Mouse (Mus musculus): ENCODE data around the gene Bahcc1. TPM values are rescaled to one million over a fixed set of nuclear protein-coding genes. Genes with fewer than 3 reads are reported as not detected.

Gene Bahcc1
- total and polyA plus RNA-seq, 2 experiments from 2014 or later = 3.5 to 13.1 TPM

GRCm38 (mm10) chr11:120280281-120280773, 47.6 kb downstream of the Bahcc1 start:
- no peak overlapping the region for H3K27ac ChIP-seq (ENCODE audit: low read depth)
- peaks cover 23% of the 10 kb centered on the region for H3K4me1 ChIP-seq (ENCODE audit: control insufficient read depth, insufficient read depth)
- DNase-seq (ENCODE audit: low spot score) (no peak), ATAC-seq (ENCODE audit: insufficient read depth, low read depth) (no peak)
- H3K9me3 ChIP-seq (replicated peaks; ENCODE audit: control insufficient read depth, low read length) = no peaks in the 10 kb centered on the region
- peak overlapping the region; percentile 13; the same call in 1 of the 2 replicates for H3K9ac ChIP-seq (replicated peaks; ENCODE audit: low read depth, low read length)
- H3K4me2 ChIP-seq (ENCODE audit: low read depth, low read length) = no peak overlapping the region
- TF ChIP-seq EP300 (IDR thresholded peaks at IDR 0.05; ENCODE audit: low read depth) (no peak), CTCF (IDR thresholded peaks at IDR 0.05; ENCODE audit: low read depth) (peak; percentile 35; the same call in 1 of the 2 replicates)
- H3K27me3 ChIP-seq (ENCODE audit: control insufficient read depth, insufficient read depth, low read length) = no peaks in the 10 kb centered on the region
- 88% methylated on average over 25 of the region's 25 CpGs for WGBS
- peaks cover 45% of the 10 kb centered on the region for H3K36me3 ChIP-seq (replicated peaks; ENCODE audit: control insufficient read depth, insufficient read depth, low read length)
- no peak overlapping the region for H3K4me3 ChIP-seq (ENCODE audit: low read depth, low read length)

DNA sequence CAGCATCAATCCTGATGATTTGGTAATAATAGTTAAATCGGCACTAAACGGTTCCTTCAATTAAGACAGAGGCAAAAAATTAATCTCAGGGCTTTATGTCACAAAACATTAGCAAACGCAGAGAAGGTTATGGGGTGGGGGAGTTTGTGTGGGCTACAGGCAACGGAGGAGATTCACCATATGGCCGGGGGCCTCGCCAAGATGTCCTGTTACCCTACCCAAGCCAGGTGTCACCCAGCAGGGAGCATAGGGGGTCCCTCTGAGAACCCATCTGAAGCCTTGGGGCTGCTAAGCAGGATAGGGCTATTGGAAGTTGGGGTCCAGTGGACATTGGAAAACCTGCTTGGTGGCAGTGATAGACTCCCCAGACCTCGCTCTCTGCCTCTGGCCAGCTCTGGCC, 48.0 kb downstream of the Bahcc1 start:
- Histone ChIP-seq H3K4me1 (ENCODE audit: control insufficient read depth, insufficient read depth) (peaks cover 23% of the 10 kb centered on the region), H3K27me3 (ENCODE audit: control insufficient read depth, insufficient read depth, low read length) (no peaks in the 10 kb centered on the region), H3K36me3 (replicated peaks; ENCODE audit: control insufficient read depth, insufficient read depth, low read length) (peaks cover 44% of the 10 kb centered on the region), H3K4me3 (ENCODE audit: low read depth, low read length) (no peak overlapping the region), H3K9ac (replicated peaks; ENCODE audit: low read depth, low read length) (no peak overlapping the region), H3K9me3 (replicated peaks; ENCODE audit: control insufficient read depth, low read length) (no peaks in the 10 kb centered on the region), H3K27ac (ENCODE audit: low read depth) (peak overlapping the region; percentile 39), H3K4me2 (ENCODE audit: low read depth, low read length) (no peak overlapping the region)
- WGBS = 88% methylated on average over 7 of the region's 7 CpGs
- DNase-seq (ENCODE audit: low spot score) (no peak), ATAC-seq (ENCODE audit: insufficient read depth, low read depth) (no peak)
- TF ChIP-seq CTCF (IDR thresholded peaks at IDR 0.05; ENCODE audit: low read depth) (no peak), EP300 (IDR thresholded peaks at IDR 0.05; ENCODE audit: low read depth) (no peak)

GRCm38 (mm10) chr11:120281197-120281596, 48.5 kb downstream of the Bahcc1 start:
- TF ChIP-seq EP300 (IDR thresholded peaks at IDR 0.05; ENCODE audit: low read depth) (no peak), CTCF (IDR thresholded peaks at IDR 0.05; ENCODE audit: low read depth) (no peak)
- H3K27me3 ChIP-seq (ENCODE audit: control insufficient read depth, insufficient read depth, low read length) = no peaks in the 10 kb centered on the region
- H3K4me3 ChIP-seq (ENCODE audit: low read depth, low read length) = no peak overlapping the region
- ATAC-seq (ENCODE audit: insufficient read depth, low read depth) (peak; percentile 26), DNase-seq (ENCODE audit: low spot score) (peak; percentile 57)
- no peak overlapping the region for H3K4me2 ChIP-seq (ENCODE audit: low read depth, low read length)
- H3K27ac ChIP-seq (ENCODE audit: low read depth) = peak overlapping the region; percentile 39
- H3K9me3 ChIP-seq (replicated peaks; ENCODE audit: control insufficient read depth, low read length) = no peaks in the 10 kb centered on the region
- WGBS = 58% methylated on average over 3 of the region's 3 CpGs
- H3K36me3 ChIP-seq (replicated peaks; ENCODE audit: control insufficient read depth, insufficient read depth, low read length) = peaks cover 40% of the 10 kb centered on the region
- H3K9ac ChIP-seq (replicated peaks; ENCODE audit: low read depth, low read length) = no peak overlapping the region
- H3K4me1 ChIP-seq (ENCODE audit: control insufficient read depth, insufficient read depth) = peaks cover 23% of the 10 kb centered on the region

DNA sequence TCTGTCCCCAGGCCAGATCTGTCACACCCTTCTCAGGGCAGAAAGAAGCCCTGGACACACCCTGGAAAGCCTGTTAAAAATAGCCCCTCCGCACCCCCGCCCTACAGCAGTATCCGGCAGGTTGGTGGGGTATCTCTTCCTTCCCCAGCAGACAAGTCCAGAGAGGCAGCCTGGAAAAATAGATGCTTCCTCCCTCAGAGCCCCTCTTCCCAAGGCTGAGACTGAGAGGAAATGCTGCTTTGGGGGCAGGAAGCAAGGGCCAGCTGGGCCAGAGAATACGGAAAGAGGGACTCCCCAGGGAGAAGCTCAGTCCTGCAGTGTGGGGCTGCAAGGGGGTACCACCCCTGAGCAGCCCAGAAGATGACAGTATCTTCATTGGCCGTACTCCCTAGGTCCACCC, 50.8 kb downstream of the Bahcc1 start:
- Histone ChIP-seq H3K4me1 (ENCODE audit: control insufficient read depth, insufficient read depth) (peaks cover 23% of the 10 kb centered on the region), H3K27me3 (ENCODE audit: control insufficient read depth, insufficient read depth, low read length) (no peaks in the 10 kb centered on the region), H3K9ac (replicated peaks; ENCODE audit: low read depth, low read length) (no peak overlapping the region), H3K4me2 (ENCODE audit: low read depth, low read length) (no peak overlapping the region), H3K36me3 (replicated peaks; ENCODE audit: control insufficient read depth, insufficient read depth, low read length) (peaks cover 33% of the 10 kb centered on the region), H3K4me3 (ENCODE audit: low read depth, low read length) (no peak overlapping the region), H3K27ac (ENCODE audit: low read depth) (peak overlapping the region; percentile 58), H3K9me3 (replicated peaks; ENCODE audit: control insufficient read depth, low read length) (no peaks in the 10 kb centered on the region)
- peak; percentile 73 for DNase-seq (ENCODE audit: low spot score)
- peak; percentile 49; the same call in 1 of the 2 replicates for ATAC-seq (ENCODE audit: insufficient read depth, low read depth)
- TF ChIP-seq EP300 (IDR thresholded peaks at IDR 0.05; ENCODE audit: low read depth) (peak; percentile 93), CTCF (IDR thresholded peaks at IDR 0.05; ENCODE audit: low read depth) (no peak)
- WGBS = 35% methylated on average over 5 of the region's 5 CpGs

- Histone ChIP-seq H3K4me3 (ENCODE audit: low read depth, low read length) (no peak overlapping the region), H3K9me3 (replicated peaks; ENCODE audit: control insufficient read depth, low read length) (no peaks in the 10 kb centered on the region), H3K27me3 (ENCODE audit: control insufficient read depth, insufficient read depth, low read length) (no peaks in the 10 kb centered on the region), H3K27ac (ENCODE audit: low read depth) (no peak overlapping the region), H3K9ac (replicated peaks; ENCODE audit: low read depth, low read length) (no peak overlapping the region), H3K36me3 (replicated peaks; ENCODE audit: control insufficient read depth, insufficient read depth, low read length) (peaks cover 43% of the 10 kb centered on the region), H3K4me2 (ENCODE audit: low read depth, low read length) (no peak overlapping the region), H3K4me1 (ENCODE audit: control insufficient read depth, insufficient read depth) (peaks cover 5% of the 10 kb centered on the region; the same call in 1 of the 2 replicates)
- 94% methylated on average over 17 of the region's 17 CpGs for WGBS
- TF ChIP-seq CTCF (IDR thresholded peaks at IDR 0.05; ENCODE audit: low read depth) = no peak
- no peak for TF ChIP-seq EP300 (IDR thresholded peaks at IDR 0.05; ENCODE audit: low read depth)
- DNase-seq (ENCODE audit: low spot score) = no peak
- ATAC-seq (ENCODE audit: insufficient read depth, low read depth) = no peak
Observed at GRCm38 (mm10) chr11:120289644-120290043, 56.9 kb downstream of the Bahcc1 start.

DNA sequence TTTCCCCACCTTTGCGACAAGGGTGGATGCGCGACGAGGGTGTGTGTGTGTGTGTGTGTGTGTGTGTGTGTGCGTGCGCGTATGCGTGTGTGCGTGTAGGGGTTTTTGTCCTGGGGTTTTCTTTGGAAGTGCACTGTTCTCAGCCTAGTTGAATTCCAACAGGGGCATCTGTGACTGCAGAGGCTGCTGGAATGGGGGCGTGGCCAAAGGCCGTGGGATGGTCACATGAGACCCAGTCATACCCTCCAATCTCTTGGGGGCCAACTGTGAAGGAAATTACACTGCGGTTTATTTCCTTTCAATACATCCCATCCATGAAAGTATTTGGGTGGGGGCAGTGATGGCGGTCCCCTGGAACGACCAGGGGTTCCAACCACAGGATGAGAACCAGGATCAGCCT, 57.5 kb downstream of the Bahcc1 start:
- H3K4me3 ChIP-seq (ENCODE audit: low read depth, low read length) = no peak overlapping the region
- DNase-seq (ENCODE audit: low spot score) (no peak), ATAC-seq (ENCODE audit: insufficient read depth, low read depth) (no peak)
- no peak overlapping the region for H3K27ac ChIP-seq (ENCODE audit: low read depth)
- H3K9ac ChIP-seq (replicated peaks; ENCODE audit: low read depth, low read length) = no peak overlapping the region
- WGBS = 82% methylated on average over 14 of the region's 14 CpGs
- H3K36me3 ChIP-seq (replicated peaks; ENCODE audit: control insufficient read depth, insufficient read depth, low read length) = peaks cover 37% of the 10 kb centered on the region
- no peaks in the 10 kb centered on the region for H3K27me3 ChIP-seq (ENCODE audit: control insufficient read depth, insufficient read depth, low read length)
- no peaks in the 10 kb centered on the region for H3K9me3 ChIP-seq (replicated peaks; ENCODE audit: control insufficient read depth, low read length)
- H3K4me1 ChIP-seq (ENCODE audit: control insufficient read depth, insufficient read depth) = peaks cover 5% of the 10 kb centered on the region; the same call in 1 of the 2 replicates
- no peak overlapping the region for H3K4me2 ChIP-seq (ENCODE audit: low read depth, low read length)
- TF ChIP-seq CTCF (IDR thresholded peaks at IDR 0.05; ENCODE audit: low read depth) (no peak), EP300 (IDR thresholded peaks at IDR 0.05; ENCODE audit: low read depth) (no peak)
